In genomic region chr1:85578372-85579010, GRCm38 (mm10) we compare ENCODE assay signal across 37 mouse cellular contexts. TPM values are rescaled to one million over a fixed set of nuclear protein-coding genes. Genes with fewer than 3 reads are reported as not detected.
"Had no signal": no experiment of that assay in that cellular context is flagged by ENCODE, and none has a peak within 500 bp of the region (broad histone marks: within the 10 kb centered on the region; RNA-seq: fewer than 3 reads in every experiment).

No protein-coding gene starts in this region.

RNA-seq across cellular contexts. Expression of gene G530012D18Rik, which starts 3.0 kb away (rescaled TPM):
- total RNA-seq: heart, postnatal 10 days; heart, postnatal 14 days; heart, postnatal 25 days; heart, postnatal 36 days; heart, postnatal 4 days; hindbrain, postnatal 0 days; layer of hippocampus, adult 18-20 months; layer of hippocampus, adult 2 months; layer of hippocampus, adult 8-10 months; layer of hippocampus, postnatal 10 days; layer of hippocampus, postnatal 14 days; layer of hippocampus, postnatal 25 days; layer of hippocampus, postnatal 36 days; left cerebral cortex, adult 18-20 months; left cerebral cortex, adult 2 months had no signal
- polyA plus RNA-seq: heart, embryonic 11.5 days; heart, embryonic 12.5 days; heart, embryonic 13.5 days; heart, embryonic 14.5 days; heart, embryonic 16.5 days; heart, postnatal 0 days; hindbrain, embryonic 10.5 days; hindbrain, embryonic 12.5 days; hindbrain, embryonic 13.5 days; hindbrain, embryonic 14.5 days; hindbrain, embryonic 15.5 days; hindbrain, embryonic 16.5 days; hindbrain, postnatal 0 days; inflammation-experienced regulatory T-cells, adult 6 months; intestine, embryonic 14.5 days; intestine, embryonic 15.5 days; intestine, embryonic 16.5 days; intestine, postnatal 0 days; kidney, adult 2 months; kidney, embryonic 14.5 days; kidney, embryonic 15.5 days; kidney, embryonic 16.5 days; kidney, postnatal 0 days had no signal
